Mouse (Mus musculus): ENCODE data around the gene Ankrd9. TPM values are rescaled to one million over a fixed set of nuclear protein-coding genes. Genes with fewer than 3 reads are reported as not detected.

The Ankrd9 gene
- total and polyA plus RNA-seq, 2 experiments from 2014 or later: 14.3 to 14.8 TPM

DNA sequence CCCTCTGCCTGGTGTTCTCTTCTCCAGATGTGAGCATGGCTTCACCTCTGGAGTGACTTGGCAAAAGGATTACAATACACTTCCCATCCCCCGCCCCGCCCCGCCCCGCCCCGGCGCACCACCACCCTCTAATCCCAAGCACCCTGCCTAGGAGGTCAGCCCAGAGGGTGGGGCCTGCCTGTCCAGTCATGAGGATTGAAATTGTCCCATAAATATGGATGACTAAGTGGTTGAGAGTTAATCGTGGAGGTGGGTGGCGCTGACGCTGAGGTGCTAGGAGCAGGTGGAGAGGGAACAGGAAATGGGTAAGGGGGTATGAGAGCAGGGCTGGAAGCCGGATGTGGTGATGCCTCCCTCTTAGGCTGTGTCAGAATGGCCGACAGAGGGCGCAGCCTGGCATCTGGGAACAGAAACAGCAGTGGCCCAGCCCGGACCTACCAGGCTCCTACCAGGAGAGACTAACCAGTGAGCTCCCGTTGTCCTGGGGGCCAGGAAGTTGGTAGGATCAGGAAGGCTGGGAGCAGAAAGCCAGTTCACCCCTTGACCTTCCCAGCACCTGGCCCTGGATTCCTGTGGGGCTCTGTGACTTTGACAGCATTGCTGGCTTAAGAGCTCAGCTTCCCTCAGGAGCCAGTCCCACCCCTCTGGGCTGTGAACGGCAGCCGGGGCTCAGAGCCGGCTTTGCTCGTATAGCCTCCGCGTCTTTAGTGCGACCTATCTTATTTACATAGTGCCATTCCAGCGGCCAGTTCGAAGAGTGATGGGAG is 12.7 kb upstream of the Ankrd9 start:
- peak; percentile 78 for TF ChIP-seq CTCF (IDR thresholded peaks at IDR 0.05; ENCODE audit: low read depth)
- peak overlapping the region; percentile 66 for H3K27ac ChIP-seq

DNA sequence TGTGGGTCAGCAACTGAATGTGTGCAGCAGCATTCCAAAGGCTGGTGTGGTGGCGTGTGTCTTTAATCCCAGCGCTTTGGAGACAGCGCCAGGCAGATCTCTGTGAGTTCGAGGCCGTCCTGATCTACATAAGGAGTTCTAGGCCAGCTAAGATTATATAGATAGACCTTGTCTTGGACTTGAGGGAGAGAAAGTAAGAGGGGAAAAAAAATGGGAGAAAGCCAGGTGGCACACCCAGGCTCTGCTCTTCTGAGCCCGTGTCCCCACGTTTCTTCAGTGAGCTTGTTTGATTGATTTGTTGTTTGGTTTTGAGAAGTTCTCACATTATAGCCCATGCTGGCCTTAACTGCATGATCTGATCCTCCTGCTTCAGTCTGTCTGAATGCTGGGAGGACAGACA is 11.7 kb upstream of the Ankrd9 start:
- H3K4me3 ChIP-seq (ENCODE audit: low read length): no peak overlapping the region
- H3K27ac ChIP-seq: no peak overlapping the region
- ATAC-seq (no peak), DNase-seq (ENCODE audit: low spot score) (no peak)
- 94% methylated on average over 7 of the region's 7 CpGs for WGBS
- H3K27me3 ChIP-seq (ENCODE audit: insufficient read depth, low read length): no peaks in the 10 kb centered on the region
- H3K9ac ChIP-seq (replicated peaks; ENCODE audit: low read length): no peak overlapping the region
- no peak for TF ChIP-seq CTCF (IDR thresholded peaks at IDR 0.05; ENCODE audit: low read depth)
- no peak overlapping the region for H3K4me2 ChIP-seq (ENCODE audit: low read depth, low read length)
- H3K4me1 ChIP-seq (ENCODE audit: insufficient read depth, low read length): no peaks in the 10 kb centered on the region
- no peaks in the 10 kb centered on the region for H3K36me3 ChIP-seq (ENCODE audit: insufficient read depth, low read length)
- no peaks in the 10 kb centered on the region for H3K9me3 ChIP-seq (ENCODE audit: low read length)

More for the DNA sequence above, 12.7 kb upstream of the Ankrd9 start:
- Histone ChIP-seq H3K27me3 (ENCODE audit: insufficient read depth, low read length) (no peaks in the 10 kb centered on the region), H3K4me2 (ENCODE audit: low read depth, low read length) (peak overlapping the region; percentile 66), H3K4me1 (ENCODE audit: insufficient read depth, low read length) (no peaks in the 10 kb centered on the region), H3K9me3 (ENCODE audit: low read length) (no peaks in the 10 kb centered on the region), H3K4me3 (ENCODE audit: low read length) (peak overlapping the region; percentile 44), H3K9ac (replicated peaks; ENCODE audit: low read length) (peak overlapping the region; percentile 50), H3K36me3 (ENCODE audit: insufficient read depth, low read length) (no peaks in the 10 kb centered on the region)
- DNase-seq (ENCODE audit: low spot score) (peak; percentile 83), ATAC-seq (peak; percentile 88)
- 2% methylated on average over 23 of the region's 23 CpGs for WGBS

DNA sequence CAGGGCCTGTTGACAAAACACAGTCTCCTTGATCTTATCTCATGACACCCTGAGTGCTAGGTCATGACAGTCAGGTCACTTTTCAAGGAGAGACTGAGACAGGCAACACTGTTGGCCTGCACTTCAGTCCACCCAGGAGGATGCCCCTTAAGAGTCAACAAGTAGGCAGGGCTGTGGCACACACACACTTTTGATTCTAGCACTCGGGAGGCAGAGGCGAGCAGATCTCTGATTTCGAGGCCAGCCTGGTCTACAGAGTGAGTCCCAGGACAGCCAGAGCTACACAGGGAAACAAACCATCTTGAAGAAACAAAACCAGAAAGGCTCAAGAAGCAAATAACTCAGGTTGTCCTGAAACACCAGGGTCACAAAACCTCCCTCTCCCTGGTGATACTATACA is 10.6 kb upstream of the Ankrd9 start:
- Histone ChIP-seq H3K27ac (no peak overlapping the region), H3K4me3 (ENCODE audit: low read length) (no peak overlapping the region), H3K36me3 (ENCODE audit: insufficient read depth, low read length) (no peaks in the 10 kb centered on the region), H3K27me3 (ENCODE audit: insufficient read depth, low read length) (no peaks in the 10 kb centered on the region), H3K9me3 (ENCODE audit: low read length) (no peaks in the 10 kb centered on the region), H3K4me2 (ENCODE audit: low read depth, low read length) (no peak overlapping the region), H3K4me1 (ENCODE audit: insufficient read depth, low read length) (no peaks in the 10 kb centered on the region), H3K9ac (replicated peaks; ENCODE audit: low read length) (no peak overlapping the region)
- DNase-seq (ENCODE audit: low spot score) (no peak), ATAC-seq (no peak)
- TF ChIP-seq CTCF (IDR thresholded peaks at IDR 0.05; ENCODE audit: low read depth): no peak
- WGBS: 92% methylated on average over 3 of the region's 3 CpGs

- Histone ChIP-seq H3K9ac (replicated peaks; ENCODE audit: low read length) (no peak overlapping the region), H3K4me2 (ENCODE audit: low read depth, low read length) (no peak overlapping the region), H3K4me3 (ENCODE audit: low read length) (no peak overlapping the region), H3K9me3 (ENCODE audit: low read length) (no peaks in the 10 kb centered on the region), H3K4me1 (ENCODE audit: insufficient read depth, low read length) (no peaks in the 10 kb centered on the region), H3K27ac (no peak overlapping the region), H3K27me3 (ENCODE audit: insufficient read depth, low read length) (no peaks in the 10 kb centered on the region), H3K36me3 (ENCODE audit: insufficient read depth, low read length) (no peaks in the 10 kb centered on the region)
- ATAC-seq: no peak
- 67% methylated on average over 11 of the region's 11 CpGs for WGBS
- no peak for TF ChIP-seq CTCF (IDR thresholded peaks at IDR 0.05; ENCODE audit: low read depth)
- no peak for DNase-seq (ENCODE audit: low spot score)
These were observed 7.9 kb upstream of the Ankrd9 start for GRCm38 (mm10) chr12:110986536-110987425.

- WGBS: 81% methylated on average over 9 of the region's 9 CpGs
- no peaks in the 10 kb centered on the region for H3K27me3 ChIP-seq (ENCODE audit: insufficient read depth, low read length)
- H3K4me1 ChIP-seq (ENCODE audit: insufficient read depth, low read length): no peaks in the 10 kb centered on the region
- no peak overlapping the region for H3K4me3 ChIP-seq (ENCODE audit: low read length)
- no peak overlapping the region for H3K9ac ChIP-seq (replicated peaks; ENCODE audit: low read length)
- no peak for ATAC-seq
- no peak for TF ChIP-seq CTCF (IDR thresholded peaks at IDR 0.05; ENCODE audit: low read depth)
- H3K4me2 ChIP-seq (ENCODE audit: low read depth, low read length): no peak overlapping the region
- no peaks in the 10 kb centered on the region for H3K9me3 ChIP-seq (ENCODE audit: low read length)
- no peak for DNase-seq (ENCODE audit: low spot score)
- no peak overlapping the region for H3K27ac ChIP-seq
- H3K36me3 ChIP-seq (ENCODE audit: insufficient read depth, low read length): no peaks in the 10 kb centered on the region
These were observed 6.3 kb upstream of the Ankrd9 start for GRCm38 (mm10) chr12:110985141-110985540.

DNA sequence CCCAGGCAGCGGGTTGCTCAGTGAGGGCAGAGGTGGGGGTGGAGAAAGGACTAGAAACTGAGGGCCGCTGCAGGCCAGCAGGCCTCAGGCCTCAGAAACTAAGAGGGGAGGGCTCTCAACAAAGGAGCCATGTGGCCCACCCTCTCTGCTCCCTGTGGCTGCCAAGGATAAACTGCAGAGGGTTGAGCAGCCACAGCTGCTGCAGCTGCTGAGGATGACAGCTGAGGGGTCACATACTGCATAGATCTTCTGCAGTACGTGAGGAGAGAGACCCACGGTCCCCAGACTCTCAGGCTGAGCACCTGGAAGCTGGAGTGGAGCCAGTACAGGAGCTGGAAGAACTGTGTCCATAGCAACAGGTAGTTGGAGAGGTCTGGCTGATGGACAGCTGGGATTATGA is 5.8 kb upstream of the Ankrd9 start:
- 65% methylated on average over 4 of the region's 4 CpGs for WGBS
- Histone ChIP-seq H3K27ac (no peak overlapping the region), H3K9me3 (ENCODE audit: low read length) (no peaks in the 10 kb centered on the region), H3K4me2 (ENCODE audit: low read depth, low read length) (no peak overlapping the region), H3K9ac (replicated peaks; ENCODE audit: low read length) (no peak overlapping the region), H3K4me3 (ENCODE audit: low read length) (no peak overlapping the region), H3K27me3 (ENCODE audit: insufficient read depth, low read length) (no peaks in the 10 kb centered on the region), H3K4me1 (ENCODE audit: insufficient read depth, low read length) (no peaks in the 10 kb centered on the region), H3K36me3 (ENCODE audit: insufficient read depth, low read length) (no peaks in the 10 kb centered on the region)
- ATAC-seq: no peak
- TF ChIP-seq CTCF (IDR thresholded peaks at IDR 0.05; ENCODE audit: low read depth): no peak
- peak; percentile 26 for DNase-seq (ENCODE audit: low spot score)

Data from hindbrain, postnatal 0 days (tissue).